Mouse (Mus musculus) monocyte, adult 5-6 weeks (primary cell): ENCODE results near the gene Mgat4d. TPM values are rescaled to one million over a fixed set of nuclear protein-coding genes. Genes with fewer than 3 reads are reported as not detected.

Source experiments
- ATAC-seq: fragments of 153-309, 156-312 bp; replicated peaks from 2 replicates; pipeline ENCODE4 v1.8.0; 2017; ENCODE audit warnings: mild to moderate bottlenecking; ENCODE audit not compliant: low TSS enrichment, insufficient number of reproducible peaks, severe bottlenecking, poor library complexity, low FRiP score
- total RNA-seq: library from RNA; stranded (forward); fragments of 200-1000, 200-491, 200-594 nt; gene quantifications from 3 replicates; pipeline ENCODE4 v1.2.3, GENCODE M21; 2017

Gene Mgat4d
- total RNA-seq, 1 experiment from 2014 or later, result not detected

DNA sequence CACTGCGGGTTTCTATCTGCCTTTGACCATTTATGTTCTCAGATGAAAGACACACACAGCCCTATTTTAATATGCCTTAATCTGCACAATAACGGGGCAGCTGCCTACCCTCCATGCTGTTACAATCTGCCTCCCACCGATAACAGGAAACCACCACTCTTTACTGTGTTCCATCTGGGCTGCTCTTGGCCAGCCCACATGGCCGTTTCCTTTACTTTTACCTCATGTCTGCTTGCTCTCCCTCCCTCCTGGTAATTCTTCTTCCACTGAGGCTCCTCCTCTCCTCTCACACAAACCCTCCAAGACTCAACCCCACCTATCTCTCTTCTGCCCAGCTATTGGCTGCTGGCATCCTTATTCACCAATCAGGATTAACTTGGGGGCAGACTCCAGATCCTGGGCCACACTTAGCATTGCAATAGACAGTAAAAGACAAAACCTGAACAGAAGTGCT is 80.8 kb downstream of the Mgat4d start:
- no peak for ATAC-seq

Other genes with a start within 250 kb of the Mgat4d start
- 13.9 to 21.4 TPM (median 17.8 TPM) in 3 replicates for gene Tbc1d9, start 183.1 kb upstream of the Mgat4d start, total RNA-seq
- gene Gm10645, start 182.3 kb upstream of the Mgat4d start, total RNA-seq, result 0.87 to 2.1 TPM (median 2.0 TPM) in 3 replicates
- gene Ucp1, start 58.1 kb upstream of the Mgat4d start, total RNA-seq, result 1.7 TPM in 1 of 3 replicates, not detected in the others
- gene Elmod2, start 16.0 kb upstream of the Mgat4d start, total RNA-seq, result 23.5 to 34.4 TPM (median 29.3 TPM) in 3 replicates
- gene Clgn, start 41.4 kb downstream of the Mgat4d start, total RNA-seq, result 0.29 TPM in 1 of 3 replicates, not detected in the others
- 9.6 to 22.6 TPM (median 21.2 TPM) in 3 replicates for gene Scoc, start 109.9 kb downstream of the Mgat4d start, total RNA-seq
- not detected in 3 replicates for gene Olfr370, start 187.3 kb downstream of the Mgat4d start, total RNA-seq
- 152 to 196 TPM (median 178 TPM) in 3 replicates for gene Ndufb7, start 218.2 kb downstream of the Mgat4d start, total RNA-seq